Mouse (Mus musculus) small intestine, adult 2 months (tissue): ENCODE data around the gene Cdk6.

ENCODE experiments used
- CTCF ChIP-seq: fragments of 200-500 bp; IDR thresholded peaks from 2 replicates; pipeline ENCODE4 v1.5.1; 2012; ENCODE audit warnings: low read depth, mild to moderate bottlenecking, control low read depth, inconsistent platforms, low read length, moderate library complexity, mixed read lengths; ENCODE audit not compliant: insufficient replicate concordance, insufficient read length; ENCODE audit errors: extremely low read depth
- POLR2A ChIP-seq: fragments of 200-500 bp; IDR thresholded peaks from 2 replicates; pipeline ENCODE4 v1.6.1; 2012; ENCODE audit warnings: low read depth, mild to moderate bottlenecking, control low read depth, inconsistent platforms, low read length, moderate library complexity

GRCm38 (mm10) chr5:3460907-3461306 lies 119.6 kb downstream of the Cdk6 start:
- TF ChIP-seq CTCF (no peak), POLR2A (no peak)
